Mouse (Mus musculus) fibroblast of lung, adult 2 months (primary cell): ENCODE results near the gene Mex3b.

ENCODE experiments used
- DNase-seq: peaks from one replicate; pipeline ENCODE4 v3.0.0-alpha.2; 2011; ENCODE audit warnings: low read depth

The Mex3b gene

GRCm38 (mm10) chr7:82866486-82867270 lies 455 bp upstream of the Mex3b start:
- DNase-seq: peak; percentile 81

GRCm38 (mm10) chr7:82868309-82869230 lies 1.4 kb downstream of the Mex3b start:
- no peak for DNase-seq

GRCm38 (mm10) chr7:82869231-82870147 lies 2.4 kb downstream of the Mex3b start:
- no peak for DNase-seq

DNA sequence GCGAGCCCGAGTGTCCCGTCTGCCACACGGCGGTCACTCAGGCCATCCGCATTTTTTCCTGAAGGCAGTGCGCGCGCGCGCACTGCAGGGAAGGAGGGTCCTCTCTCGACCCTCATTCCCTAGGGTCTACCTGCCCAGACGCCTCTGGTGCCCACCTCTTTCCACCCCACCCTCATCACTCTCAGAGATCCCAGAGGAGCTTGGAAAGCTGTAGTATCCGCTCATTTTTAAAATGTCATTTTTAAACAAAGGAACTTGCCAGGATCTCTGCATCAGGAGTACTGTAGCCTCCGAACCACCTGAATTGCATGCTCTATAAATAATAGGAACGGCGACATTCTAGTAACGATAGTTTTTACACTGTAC lies 3.0 kb downstream of the Mex3b start:
- DNase-seq: no peak

- no peak for DNase-seq
Measured at GRCm38 (mm10) chr7:82876551-82876950, 9.4 kb downstream of the Mex3b start.

- DNase-seq: no peak
Measured at GRCm38 (mm10) chr7:82880016-82880415, 12.9 kb downstream of the Mex3b start.

DNA sequence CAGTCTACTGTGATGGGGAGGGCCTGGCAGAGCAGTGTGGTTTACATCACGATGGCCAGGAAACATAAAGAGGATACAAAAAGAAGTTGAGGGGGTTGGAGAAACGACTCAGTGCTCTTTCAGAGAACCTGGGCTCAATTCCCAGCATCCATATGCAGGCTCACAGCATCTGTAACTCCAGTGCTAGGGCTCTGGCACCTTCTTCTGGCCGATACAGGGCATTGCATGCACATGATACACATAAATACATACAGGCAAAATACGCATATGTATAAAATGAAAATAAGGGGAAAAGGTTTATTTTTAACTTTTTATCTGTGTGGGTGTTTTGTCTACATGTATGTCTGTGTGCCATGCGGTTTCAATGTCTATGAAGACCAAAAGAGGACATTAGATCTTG lies 13.6 kb downstream of the Mex3b start:
- DNase-seq: no peak

- no peak for DNase-seq
Measured at GRCm38 (mm10) chr7:82890317-82890850, 23.3 kb downstream of the Mex3b start.

DNA sequence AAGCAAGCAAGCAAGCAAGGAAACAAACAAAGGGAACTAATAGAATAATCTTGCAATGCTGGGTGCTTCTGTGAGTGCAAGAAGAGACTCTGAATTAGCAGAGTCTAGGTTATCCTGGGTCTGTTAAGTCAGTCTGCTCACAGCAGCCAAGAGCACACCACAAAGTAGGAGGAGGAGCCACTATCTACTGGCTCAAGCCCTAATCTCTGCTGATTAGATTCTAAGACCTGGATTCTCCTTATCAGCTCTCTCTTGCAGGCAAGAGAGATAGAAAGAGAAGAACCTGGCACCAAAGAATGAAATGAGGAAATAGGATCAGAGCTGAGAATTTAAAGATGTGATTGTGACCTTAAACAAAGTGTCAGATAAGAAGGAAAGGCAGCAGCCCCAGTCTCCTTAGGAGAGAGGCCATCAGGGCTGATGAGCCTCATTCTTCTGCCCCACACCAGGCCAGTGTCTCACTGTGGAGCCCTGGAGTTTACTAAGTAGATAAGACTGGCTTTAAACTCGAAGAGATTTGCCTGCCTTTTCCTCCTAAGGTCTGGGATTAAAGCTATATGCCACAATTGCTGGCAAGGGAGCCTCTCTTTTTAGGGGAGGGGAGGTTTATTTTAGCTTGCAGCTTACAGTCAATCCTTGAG lies 23.9 kb downstream of the Mex3b start:
- no peak for DNase-seq

DNA sequence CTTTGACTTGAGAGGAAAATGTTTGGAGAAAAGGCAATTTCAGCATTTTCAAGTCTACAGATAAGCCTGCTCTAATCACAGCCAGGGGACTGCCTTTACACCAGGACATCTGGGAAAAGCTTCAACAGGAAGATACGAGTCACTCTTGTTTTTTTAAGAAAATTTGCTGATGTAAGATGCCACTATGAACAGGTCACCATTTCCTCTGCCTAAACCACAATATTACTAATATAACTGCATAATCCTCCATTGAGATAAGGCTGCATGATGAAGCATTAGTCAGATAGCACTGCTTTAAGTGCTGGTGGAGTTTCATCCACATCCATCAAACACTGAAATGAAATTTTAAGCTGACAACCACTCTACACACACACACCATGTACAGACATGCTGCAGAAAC lies 27.2 kb downstream of the Mex3b start:
- DNase-seq: no peak

GRCm38 (mm10) chr7:82895606-82896005 lies 28.5 kb downstream of the Mex3b start:
- no peak for DNase-seq

DNA sequence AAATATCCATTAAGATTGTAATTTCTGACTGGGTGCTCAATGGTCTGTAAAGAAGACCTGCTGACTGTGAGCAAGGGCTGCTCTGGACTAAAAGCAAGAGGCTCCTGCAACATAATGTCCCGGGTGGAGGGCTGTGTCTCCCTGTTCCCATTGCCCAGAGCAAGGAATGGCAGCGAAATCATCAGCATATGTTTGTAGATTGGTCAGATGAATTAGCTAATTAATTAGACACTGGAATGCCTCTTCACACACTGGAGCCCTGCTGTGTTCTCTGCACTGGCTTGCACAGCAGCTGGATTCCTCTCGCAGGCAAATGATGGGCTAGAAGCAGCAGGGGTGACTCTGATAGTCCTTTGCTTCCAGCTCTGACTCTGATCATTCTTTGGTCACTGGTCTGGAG lies 29.6 kb downstream of the Mex3b start:
- DNase-seq: no peak

GRCm38 (mm10) chr7:82899459-82900297 lies 32.5 kb downstream of the Mex3b start:
- DNase-seq: no peak

DNA sequence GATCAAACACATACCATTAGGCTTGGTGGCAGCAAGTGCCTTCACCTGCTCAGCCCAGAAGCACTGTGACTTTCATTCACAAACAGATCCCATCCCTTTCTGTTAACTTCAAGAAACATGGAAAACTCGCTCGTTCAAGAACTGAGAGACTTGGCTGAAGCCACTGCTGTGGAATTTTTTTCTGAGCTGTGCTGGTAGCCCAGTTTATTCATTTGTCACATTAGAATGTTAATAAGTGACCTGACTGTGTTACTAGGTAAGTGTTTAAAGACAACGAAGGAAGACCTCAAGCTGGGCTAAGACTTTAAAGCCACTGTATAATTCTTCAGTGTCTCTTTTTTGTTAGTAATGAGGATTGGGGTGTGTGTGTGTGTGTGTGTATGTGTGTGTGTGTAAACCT lies 35.9 kb downstream of the Mex3b start:
- no peak for DNase-seq

- no peak for DNase-seq
Measured at GRCm38 (mm10) chr7:82905527-82905926, 38.4 kb downstream of the Mex3b start.

GRCm38 (mm10) chr7:82907081-82907480 lies 39.9 kb downstream of the Mex3b start:
- no peak for DNase-seq

DNA sequence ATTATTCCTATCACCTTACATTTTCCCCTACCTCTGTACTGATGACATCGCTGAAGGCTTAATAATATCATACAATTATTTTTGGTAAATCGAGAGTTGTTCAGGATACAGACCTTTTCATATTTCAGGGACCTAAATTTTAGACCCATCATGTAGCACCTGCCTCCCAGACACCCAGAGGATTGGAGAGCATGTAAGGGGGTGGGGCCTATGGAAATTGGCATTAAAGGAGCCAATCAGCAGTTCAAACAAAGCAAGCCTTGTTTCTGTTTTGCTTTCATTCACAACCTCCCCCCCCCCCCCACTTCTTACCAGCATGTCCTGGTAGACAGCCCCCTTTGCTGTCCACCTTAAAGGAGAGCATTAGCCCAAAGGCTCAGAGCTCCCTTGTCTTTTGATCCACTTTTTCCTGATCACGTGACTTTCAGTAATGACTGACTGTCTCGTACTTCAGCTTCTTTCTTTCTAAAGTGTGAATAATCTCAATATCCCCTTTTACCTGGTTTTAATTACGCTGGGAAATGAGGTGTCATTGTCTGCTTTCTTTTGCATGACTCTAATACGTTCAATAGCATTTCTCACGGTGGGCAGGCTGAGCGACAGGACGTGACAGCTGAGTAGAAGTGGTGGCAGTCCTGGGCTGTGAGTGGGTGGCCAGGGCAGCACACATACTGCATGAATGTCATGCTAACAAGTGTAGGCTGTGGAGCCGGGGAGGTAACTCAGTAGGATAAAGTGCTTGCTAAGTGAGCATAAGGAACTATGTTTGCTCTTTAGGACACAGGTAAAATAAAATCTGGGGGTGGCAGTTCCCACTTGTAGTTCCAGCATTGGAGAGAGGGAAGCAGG lies 43.6 kb downstream of the Mex3b start:
- no peak for DNase-seq

- no peak for DNase-seq
Measured at GRCm38 (mm10) chr7:82911501-82911900, 44.4 kb downstream of the Mex3b start.

GRCm38 (mm10) chr7:82914297-82914696 lies 47.2 kb downstream of the Mex3b start:
- DNase-seq: no peak
